Mouse (Mus musculus): ENCODE data around the gene Gstp3.

DNA sequence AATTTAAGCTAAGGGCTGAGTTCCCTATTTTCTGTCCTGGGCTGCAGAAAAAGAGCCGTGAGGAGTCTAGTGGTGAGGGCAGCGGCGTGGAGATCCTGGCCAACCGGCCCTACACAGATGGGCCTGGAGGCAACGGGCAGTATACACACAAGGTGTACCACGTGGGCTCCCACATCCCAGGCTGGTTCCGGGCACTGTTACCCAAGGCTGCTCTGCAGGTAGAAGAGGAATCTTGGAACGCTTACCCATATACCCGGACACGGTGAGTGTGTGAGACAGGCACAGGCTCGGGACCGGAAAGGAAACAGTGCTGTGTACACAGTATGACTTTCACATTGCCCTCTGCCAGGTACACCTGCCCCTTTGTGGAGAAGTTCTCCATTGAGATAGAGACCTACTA lies 43.3 kb upstream of the Gstp3 start:
- TF ChIP-seq CTCF (IDR thresholded peaks at IDR 0.05; ENCODE audit: low read depth, low read length), result no peak
- no peak for TF ChIP-seq TAL1 (conservative IDR thresholded peaks at IDR 0.05; ENCODE audit: low read depth, low read length)
- TF ChIP-seq POLR2AphosphoS5 (IDR thresholded peaks at IDR 0.05; ENCODE audit: insufficient replicate concordance, low read depth, low read length), result no peak
- TF ChIP-seq GATA1 (IDR thresholded peaks at IDR 0.05; ENCODE audit: borderline replicate concordance, low read length), result no peak
- TF ChIP-seq GATA2 (IDR thresholded peaks at IDR 0.05; ENCODE audit: borderline replicate concordance, low read depth, low read length), result no peak

Measured in G1E (cell line).